Mouse (Mus musculus): Measurements from ENCODE around the gene Fibin. TPM values are rescaled to one million over a fixed set of nuclear protein-coding genes. Genes with fewer than 3 reads are reported as not detected.

Fibin gene
- polyA plus RNA-seq, 1 experiment from 2014 or later: 45.3 TPM

GRCm38 (mm10) chr2:110353302-110353970, 9.5 kb downstream of the Fibin start:
- H3K27me3 ChIP-seq (replicated peaks): no peaks in the 10 kb centered on the region
- H3K27ac ChIP-seq: no peak overlapping the region
- H3K4me2 ChIP-seq: no peak overlapping the region
- no peaks in the 10 kb centered on the region for H3K4me1 ChIP-seq
- no peaks in the 10 kb centered on the region for H3K36me3 ChIP-seq
- H3K9ac ChIP-seq: no peak overlapping the region
- ATAC-seq (ENCODE audit: insufficient read depth, low FRiP score, low read depth): no peak
- H3K4me3 ChIP-seq (replicated peaks): no peak overlapping the region
- 78% methylated on average over 5 of the region's 5 CpGs for WGBS
- H3K9me3 ChIP-seq: no peaks in the 10 kb centered on the region

GRCm38 (mm10) chr2:110351843-110352251, 11.1 kb downstream of the Fibin start:
- no peak overlapping the region for H3K9ac ChIP-seq
- no peak overlapping the region for H3K4me3 ChIP-seq (replicated peaks)
- H3K9me3 ChIP-seq: no peaks in the 10 kb centered on the region
- H3K27ac ChIP-seq: no peak overlapping the region
- no peaks in the 10 kb centered on the region for H3K27me3 ChIP-seq (replicated peaks)
- H3K4me1 ChIP-seq: no peaks in the 10 kb centered on the region
- H3K4me2 ChIP-seq: no peak overlapping the region
- ATAC-seq (ENCODE audit: insufficient read depth, low FRiP score, low read depth): no peak
- WGBS: 61% methylated on average over 5 of the region's 5 CpGs
- no peaks in the 10 kb centered on the region for H3K36me3 ChIP-seq

DNA sequence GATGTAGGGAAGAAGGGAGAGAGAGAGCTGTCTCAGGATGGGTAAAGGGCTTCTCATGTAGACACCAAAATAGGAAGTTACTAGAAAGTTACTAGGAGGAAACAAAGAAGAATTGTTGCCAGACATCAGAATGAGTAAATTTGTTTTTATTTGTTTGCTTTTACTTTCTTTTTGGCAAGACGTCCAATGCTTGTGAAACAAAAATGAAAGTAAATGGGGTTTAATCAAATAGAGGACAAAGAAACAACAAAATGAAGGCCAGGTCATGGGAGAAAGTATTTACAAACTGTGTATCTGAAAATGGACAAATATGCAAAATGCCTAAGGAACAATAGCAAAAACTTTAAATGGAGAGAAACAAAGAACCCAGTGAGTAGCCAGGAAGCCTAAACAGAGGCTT, 11.6 kb downstream of the Fibin start:
- H3K9me3 ChIP-seq: no peaks in the 10 kb centered on the region
- no peak overlapping the region for H3K9ac ChIP-seq
- H3K36me3 ChIP-seq: no peaks in the 10 kb centered on the region
- no peak for ATAC-seq (ENCODE audit: insufficient read depth, low FRiP score, low read depth)
- H3K4me1 ChIP-seq: no peaks in the 10 kb centered on the region
- no peak overlapping the region for H3K27ac ChIP-seq
- H3K27me3 ChIP-seq (replicated peaks): no peaks in the 10 kb centered on the region
- 47% methylated on average over 1 of the region's 1 CpGs for WGBS
- no peak overlapping the region for H3K4me3 ChIP-seq (replicated peaks)
- no peak overlapping the region for H3K4me2 ChIP-seq

- ATAC-seq (ENCODE audit: insufficient read depth, low FRiP score, low read depth): no peak
- H3K36me3 ChIP-seq: no peaks in the 10 kb centered on the region
- H3K9ac ChIP-seq: no peak overlapping the region
- no peaks in the 10 kb centered on the region for H3K9me3 ChIP-seq
- H3K4me1 ChIP-seq: no peaks in the 10 kb centered on the region
- H3K27ac ChIP-seq: no peak overlapping the region
- H3K27me3 ChIP-seq (replicated peaks): no peaks in the 10 kb centered on the region
- no peak overlapping the region for H3K4me3 ChIP-seq (replicated peaks)
- no peak overlapping the region for H3K4me2 ChIP-seq
These were observed 34.0 kb downstream of the Fibin start for GRCm38 (mm10) chr2:110328953-110329352.

DNA sequence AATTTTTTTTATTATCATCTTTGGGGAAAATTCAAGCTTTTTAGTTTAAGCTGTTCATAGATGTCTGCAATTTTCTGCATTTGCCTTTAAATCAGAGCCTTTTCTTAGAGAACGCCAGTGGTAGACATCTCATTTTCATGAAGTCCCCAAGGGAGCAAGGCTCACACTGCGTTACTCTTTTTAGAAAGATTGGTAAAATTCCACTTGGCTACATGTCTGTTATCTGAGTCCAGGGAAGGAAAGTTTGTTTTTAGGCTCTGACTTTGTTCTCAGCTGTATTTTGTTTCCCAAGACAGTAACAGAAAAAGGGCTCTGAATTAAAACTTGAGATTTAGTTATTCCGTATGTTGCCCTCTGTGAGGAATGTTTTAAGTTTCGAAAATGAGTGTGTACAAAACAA, 43.0 kb downstream of the Fibin start:
- Histone ChIP-seq H3K27ac (no peak overlapping the region), H3K9me3 (no peaks in the 10 kb centered on the region), H3K4me2 (no peak overlapping the region), H3K36me3 (no peaks in the 10 kb centered on the region), H3K27me3 (replicated peaks) (no peaks in the 10 kb centered on the region), H3K4me1 (no peaks in the 10 kb centered on the region), H3K4me3 (replicated peaks) (no peak overlapping the region), H3K9ac (no peak overlapping the region)
- ATAC-seq (ENCODE audit: insufficient read depth, low FRiP score, low read depth): no peak
- WGBS: 77% methylated on average over 4 of the region's 4 CpGs

GRCm38 (mm10) chr2:110319266-110319665, 43.7 kb downstream of the Fibin start:
- Histone ChIP-seq H3K36me3 (no peaks in the 10 kb centered on the region), H3K9ac (no peak overlapping the region)
- WGBS: 60% methylated on average over 1 of the region's 1 CpGs

DNA sequence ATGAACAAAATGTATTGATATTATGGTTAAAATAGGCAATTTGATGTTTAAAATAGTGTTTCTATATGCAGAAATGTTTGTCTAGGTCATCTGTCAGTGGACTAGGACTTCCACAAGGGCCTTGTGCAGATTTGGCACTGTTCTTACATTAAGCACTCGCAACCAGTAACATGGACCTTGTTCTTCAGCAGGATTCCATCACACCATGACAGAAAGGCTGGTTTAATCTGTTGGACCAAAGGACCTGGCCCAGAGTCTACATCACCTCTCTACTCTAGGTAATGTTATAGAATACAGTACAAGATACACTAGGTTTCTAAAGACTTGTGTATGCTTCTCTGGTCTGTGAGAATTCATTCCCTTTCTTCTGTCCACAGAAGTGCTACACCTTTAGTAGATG, 44.3 kb downstream of the Fibin start:
- Histone ChIP-seq H3K36me3 (no peaks in the 10 kb centered on the region), H3K9me3 (no peaks in the 10 kb centered on the region), H3K27me3 (replicated peaks) (no peaks in the 10 kb centered on the region), H3K27ac (no peak overlapping the region), H3K4me3 (replicated peaks) (no peak overlapping the region), H3K4me2 (no peak overlapping the region), H3K9ac (no peak overlapping the region), H3K4me1 (no peaks in the 10 kb centered on the region)
- WGBS: 90% methylated on average over 1 of the region's 1 CpGs
- ATAC-seq (ENCODE audit: insufficient read depth, low FRiP score, low read depth): no peak

More at GRCm38 (mm10) chr2:110319266-110319665, 43.7 kb downstream of the Fibin start:
- ATAC-seq (ENCODE audit: insufficient read depth, low FRiP score, low read depth): no peak
- Histone ChIP-seq H3K4me1 (no peaks in the 10 kb centered on the region), H3K4me3 (replicated peaks) (no peak overlapping the region), H3K4me2 (no peak overlapping the region), H3K27ac (no peak overlapping the region), H3K27me3 (replicated peaks) (no peaks in the 10 kb centered on the region), H3K9me3 (no peaks in the 10 kb centered on the region)

- Histone ChIP-seq H3K4me2 (no peak overlapping the region), H3K27ac (no peak overlapping the region), H3K4me3 (replicated peaks) (no peak overlapping the region), H3K36me3 (no peaks in the 10 kb centered on the region), H3K27me3 (replicated peaks) (no peaks in the 10 kb centered on the region), H3K9me3 (no peaks in the 10 kb centered on the region), H3K9ac (no peak overlapping the region), H3K4me1 (no peaks in the 10 kb centered on the region)
- WGBS: 35% methylated on average over 3 of the region's 3 CpGs
- no peak for ATAC-seq (ENCODE audit: insufficient read depth, low FRiP score, low read depth)
These were observed 46.7 kb downstream of the Fibin start for GRCm38 (mm10) chr2:110316116-110316883.

GRCm38 (mm10) chr2:110314509-110315155, 48.4 kb downstream of the Fibin start, which contains the start of gene Bbox1:
Gene Bbox1 (minus strand): TSS chr2:110314560.
- Histone ChIP-seq H3K27me3 (replicated peaks) (no peaks in the 10 kb centered on the region), H3K4me3 (replicated peaks) (no peak within 1 kb of the TSS), H3K4me2 (no peak within 1 kb of the TSS), H3K9ac (no peak within 1 kb of the TSS), H3K36me3 (no peaks in the 10 kb centered on the region), H3K27ac (no peak within 1 kb of the TSS), H3K9me3 (no peaks in the 10 kb centered on the region), H3K4me1 (no peaks in the 10 kb centered on the region)
- 70% methylated on average over 6 of the region's 6 CpGs for WGBS
- no peak; the same call in 1 of the 2 replicates for ATAC-seq (ENCODE audit: insufficient read depth, low FRiP score, low read depth)

DNA sequence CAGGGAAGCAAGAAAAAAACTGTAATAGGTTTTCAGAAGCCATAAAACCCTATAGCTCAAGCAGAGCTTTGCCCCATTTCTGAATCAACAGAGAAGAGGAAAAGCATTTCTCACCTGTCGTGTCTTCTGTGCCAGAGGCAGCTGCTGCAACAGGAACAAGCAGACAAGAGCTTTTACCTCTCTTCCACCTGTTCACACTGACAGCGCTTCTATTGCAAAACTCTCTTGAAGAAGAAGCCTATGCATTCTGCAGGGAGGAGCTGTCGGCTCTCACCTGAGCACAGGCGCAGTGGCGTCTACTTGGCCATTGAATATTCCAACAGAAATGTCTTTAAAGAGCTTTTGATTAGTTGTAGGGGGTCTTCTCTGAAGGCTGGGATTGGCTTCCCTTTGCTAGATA, 48.9 kb downstream of the Fibin start:
- ATAC-seq (ENCODE audit: insufficient read depth, low FRiP score, low read depth): no peak
- no peaks in the 10 kb centered on the region for H3K36me3 ChIP-seq
- H3K27ac ChIP-seq: no peak overlapping the region

GRCm38 (mm10) chr2:110313305-110313824, 49.6 kb downstream of the Fibin start:
- Histone ChIP-seq H3K36me3 (no peaks in the 10 kb centered on the region), H3K4me3 (replicated peaks) (no peak overlapping the region), H3K27me3 (replicated peaks) (no peaks in the 10 kb centered on the region), H3K27ac (no peak overlapping the region), H3K4me2 (no peak overlapping the region), H3K9me3 (no peaks in the 10 kb centered on the region), H3K4me1 (no peaks in the 10 kb centered on the region), H3K9ac (no peak overlapping the region)
- WGBS: 63% methylated on average over 2 of the region's 2 CpGs
- no peak for ATAC-seq (ENCODE audit: insufficient read depth, low FRiP score, low read depth)

More for the DNA sequence above, 48.9 kb downstream of the Fibin start:
- H3K4me1 ChIP-seq: no peaks in the 10 kb centered on the region
- 82% methylated on average over 5 of the region's 5 CpGs for WGBS
- H3K4me3 ChIP-seq (replicated peaks): no peak overlapping the region
- no peaks in the 10 kb centered on the region for H3K9me3 ChIP-seq
- no peaks in the 10 kb centered on the region for H3K27me3 ChIP-seq (replicated peaks)
- H3K4me2 ChIP-seq: no peak overlapping the region
- H3K9ac ChIP-seq: no peak overlapping the region

All from stomach, embryonic 15.5 days (tissue).